Mouse (Mus musculus): ENCODE results near the gene Zfp746. TPM values are rescaled to one million over a fixed set of nuclear protein-coding genes. Genes with fewer than 3 reads are reported as not detected.

The Zfp746 gene
- polyA plus RNA-seq, 2 experiments from 2014 or later = 6.6 to 9.4 TPM

- no peak for ATAC-seq
Measured at GRCm38 (mm10) chr6:48047114-48047449, 39.3 kb downstream of the Zfp746 start.

GRCm38 (mm10) chr6:48032661-48033060, 53.7 kb downstream of the Zfp746 start:
- ATAC-seq = no peak

GRCm38 (mm10) chr6:48025905-48026660, 60.3 kb downstream of the Zfp746 start:
- no peak for ATAC-seq

GRCm38 (mm10) chr6:48024994-48025345, 61.4 kb downstream of the Zfp746 start:
- ATAC-seq = no peak

- no peak for ATAC-seq
Measured at GRCm38 (mm10) chr6:48024330-48024993, 61.9 kb downstream of the Zfp746 start.

GRCm38 (mm10) chr6:48022672-48023071, 63.7 kb downstream of the Zfp746 start:
- ATAC-seq = no peak

- ATAC-seq = no peak
Measured at GRCm38 (mm10) chr6:48021678-48022077, 64.7 kb downstream of the Zfp746 start.

- ATAC-seq = no peak
Measured at GRCm38 (mm10) chr6:48020006-48020405, 66.4 kb downstream of the Zfp746 start.

GRCm38 (mm10) chr6:48016841-48017240, 69.6 kb downstream of the Zfp746 start:
- no peak for ATAC-seq

- peak; percentile 49 for ATAC-seq
Measured at GRCm38 (mm10) chr6:48016090-48016521, 70.3 kb downstream of the Zfp746 start.

Other genes with a start within 250 kb of the Zfp746 start
- 1 to 10 TPM; 2.8 TPM for gene Zfp282, start 209.4 kb downstream of the Zfp746 start, polyA plus RNA-seq (2017; shearing (Covaris generic))
- gene Zfp212, start 166.1 kb downstream of the Zfp746 start, polyA plus RNA-seq (2017; shearing (Covaris generic)) = 10 to 100 TPM; 14.6 to 15.2 TPM
- 10 to 100 TPM; 12.5 to 15.6 TPM for gene Zfp956, start 133.2 kb downstream of the Zfp746 start, polyA plus RNA-seq (2017; shearing (Covaris generic))
- 1 to 10 TPM; 5.1 to 5.3 TPM for gene Zfp777, start 37.7 kb downstream of the Zfp746 start, polyA plus RNA-seq (2017; shearing (Covaris generic))

Measured in activated CD4-positive, CD25-positive, alpha-beta regulatory T cell, adult 4 months (primary cell).